Mouse (Mus musculus) right cerebral cortex, adult 2 months (tissue): Measurements from ENCODE around the gene Shb.

Experiments used
- DNase-seq, 2 experiments: peaks; one replicate each; pipeline ENCODE4 v3.0.0; 2021 to 2022; ENCODE audit warnings: low spot score in 2 of 2

The Shb gene

DNA sequence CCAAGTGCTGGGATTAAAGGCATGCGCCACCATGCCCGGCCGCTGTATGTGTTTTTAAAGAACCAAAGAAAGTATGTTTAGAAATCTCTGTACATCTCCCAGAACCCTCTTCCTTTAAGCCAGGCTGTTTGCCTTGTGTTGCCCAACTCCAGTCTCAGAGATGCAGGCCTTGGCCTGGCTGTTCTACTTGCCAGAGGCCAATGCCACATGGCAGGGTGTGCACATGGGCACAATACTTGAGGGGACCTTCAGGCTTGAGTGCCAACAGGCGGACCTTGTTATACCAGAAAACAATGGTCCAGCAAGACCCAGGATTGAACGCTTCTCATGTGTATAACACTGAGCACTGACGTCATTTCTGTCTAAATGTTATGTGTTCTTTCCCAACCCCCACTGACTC is 27.1 kb downstream of the Shb start:
- no peak for DNase-seq

DNA sequence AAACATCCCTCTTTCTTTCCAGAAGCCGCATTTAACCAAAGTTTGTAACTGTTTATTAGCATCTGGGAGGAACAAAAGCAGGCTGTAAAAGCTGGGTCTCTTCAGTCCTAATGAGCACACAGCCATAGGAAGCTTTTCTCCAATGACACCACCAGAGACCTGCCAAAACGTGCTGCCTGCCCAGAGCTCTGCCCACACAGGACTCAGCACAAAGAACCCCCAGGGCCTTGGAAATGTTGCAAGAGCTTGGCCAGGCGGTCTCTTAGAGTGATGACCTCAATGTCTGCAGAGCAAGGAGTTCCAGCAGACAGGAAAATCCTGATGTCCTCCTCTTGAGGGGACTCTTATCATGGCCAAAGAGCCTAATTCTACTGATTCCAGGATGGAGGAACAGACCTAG is 28.5 kb downstream of the Shb start:
- no peak for DNase-seq

DNA sequence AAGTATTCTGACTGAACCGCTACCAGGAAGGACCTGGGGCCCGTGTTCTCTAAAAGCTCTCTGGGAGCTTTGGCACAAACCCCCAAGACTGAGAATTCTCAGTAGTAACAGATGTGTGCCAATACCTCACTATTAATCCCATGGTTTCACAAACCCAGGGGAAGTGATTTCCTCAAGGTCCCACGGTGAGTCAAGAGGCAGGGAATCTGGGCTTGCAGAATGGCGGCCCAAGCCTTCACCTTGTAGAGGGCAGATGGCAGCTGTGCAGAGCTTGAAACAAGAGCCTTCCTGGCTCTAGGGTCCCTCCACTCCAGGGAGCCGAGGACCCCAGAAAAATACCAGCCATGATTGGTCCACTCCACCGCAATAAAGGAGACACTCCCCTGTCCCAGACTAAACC is 28.9 kb downstream of the Shb start:
- no peak for DNase-seq

- DNase-seq, result no peak
These were observed 30.3 kb downstream of the Shb start for GRCm38 (mm10) chr4:45502002-45502401.

DNA sequence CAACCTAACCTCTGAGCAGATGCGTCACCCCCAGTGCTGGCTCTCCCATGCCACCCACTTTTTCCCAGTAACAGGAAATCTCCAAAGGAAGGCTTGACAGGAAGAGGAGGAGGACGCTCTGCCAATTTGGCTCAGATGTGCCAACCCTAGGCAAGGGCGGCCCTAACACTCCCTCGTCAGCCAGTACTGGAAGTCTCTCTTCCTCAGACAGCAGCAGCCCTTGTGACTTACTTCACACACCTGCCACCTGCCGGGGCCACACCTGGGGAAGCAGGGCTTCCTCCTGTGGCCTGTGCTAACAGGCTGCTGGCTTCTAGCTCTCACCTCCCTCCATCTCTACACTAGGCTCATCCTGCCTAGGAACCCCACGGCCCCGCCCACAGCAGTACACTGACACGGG is 31.9 kb downstream of the Shb start:
- no peak for DNase-seq

GRCm38 (mm10) chr4:45499556-45499955 is 32.7 kb downstream of the Shb start:
- DNase-seq, result no peak

DNA sequence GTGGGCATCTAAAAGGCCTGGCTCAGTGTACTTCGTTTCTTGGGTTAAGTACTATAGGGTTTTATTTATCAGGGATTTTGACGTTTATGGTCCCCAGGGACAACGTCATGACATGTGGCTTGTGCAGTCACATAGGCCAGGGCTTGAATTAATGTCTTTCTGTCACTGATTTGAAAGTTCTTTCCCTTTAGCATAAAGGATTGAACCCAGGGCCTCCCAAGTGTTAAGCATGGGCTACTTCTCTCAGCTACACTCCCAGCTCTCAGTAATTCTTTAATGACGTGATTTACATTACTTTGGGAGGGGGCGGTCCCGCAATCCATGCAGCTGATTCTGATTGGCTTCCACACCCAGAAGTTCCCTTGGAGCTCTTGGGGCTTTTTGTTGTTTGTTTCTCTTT is 33.2 kb downstream of the Shb start:
- DNase-seq, result no peak

GRCm38 (mm10) chr4:45498345-45498744 is 33.9 kb downstream of the Shb start:
- no peak for DNase-seq

- DNase-seq, result no peak
These were observed 35.0 kb downstream of the Shb start for GRCm38 (mm10) chr4:45497282-45497681.

- no peak for DNase-seq
These were observed 36.6 kb downstream of the Shb start for GRCm38 (mm10) chr4:45495531-45496201.

DNA sequence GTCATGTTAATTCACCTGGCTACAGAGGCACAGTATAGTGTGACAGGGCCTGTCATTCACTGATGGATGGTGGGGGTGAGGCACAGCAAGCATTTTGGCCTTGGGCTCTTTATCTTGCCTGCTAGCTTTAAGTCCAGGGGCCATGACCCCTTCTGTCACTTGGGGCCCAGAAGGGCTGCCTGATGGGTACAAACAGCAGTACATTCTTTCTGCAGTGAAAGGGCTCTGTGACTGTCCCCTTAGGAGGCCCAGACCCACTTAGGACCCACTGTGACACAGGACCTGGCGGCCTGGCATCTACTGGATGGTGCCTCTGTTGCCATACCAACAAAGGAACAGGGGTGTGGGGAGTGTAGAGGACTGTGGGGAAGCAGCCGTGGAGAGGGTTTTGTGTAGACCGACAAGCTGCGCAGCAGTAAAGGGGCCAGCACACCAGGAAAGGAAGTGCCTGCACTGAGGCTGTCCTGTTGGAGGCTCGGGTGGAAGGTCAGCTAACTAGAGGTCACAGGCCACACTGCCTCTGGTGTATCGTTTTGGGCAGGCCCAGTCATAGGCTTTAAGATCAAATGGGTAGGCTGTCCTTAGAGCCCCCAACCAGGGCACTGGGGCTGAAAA is 38.4 kb downstream of the Shb start:
- no peak for DNase-seq

- DNase-seq, result no peak
These were observed 39.2 kb downstream of the Shb start for GRCm38 (mm10) chr4:45493118-45493517.

- peak in 1 of 2 experiments; percentile 21 for DNase-seq
These were observed 39.6 kb downstream of the Shb start for GRCm38 (mm10) chr4:45492681-45493081.

DNA sequence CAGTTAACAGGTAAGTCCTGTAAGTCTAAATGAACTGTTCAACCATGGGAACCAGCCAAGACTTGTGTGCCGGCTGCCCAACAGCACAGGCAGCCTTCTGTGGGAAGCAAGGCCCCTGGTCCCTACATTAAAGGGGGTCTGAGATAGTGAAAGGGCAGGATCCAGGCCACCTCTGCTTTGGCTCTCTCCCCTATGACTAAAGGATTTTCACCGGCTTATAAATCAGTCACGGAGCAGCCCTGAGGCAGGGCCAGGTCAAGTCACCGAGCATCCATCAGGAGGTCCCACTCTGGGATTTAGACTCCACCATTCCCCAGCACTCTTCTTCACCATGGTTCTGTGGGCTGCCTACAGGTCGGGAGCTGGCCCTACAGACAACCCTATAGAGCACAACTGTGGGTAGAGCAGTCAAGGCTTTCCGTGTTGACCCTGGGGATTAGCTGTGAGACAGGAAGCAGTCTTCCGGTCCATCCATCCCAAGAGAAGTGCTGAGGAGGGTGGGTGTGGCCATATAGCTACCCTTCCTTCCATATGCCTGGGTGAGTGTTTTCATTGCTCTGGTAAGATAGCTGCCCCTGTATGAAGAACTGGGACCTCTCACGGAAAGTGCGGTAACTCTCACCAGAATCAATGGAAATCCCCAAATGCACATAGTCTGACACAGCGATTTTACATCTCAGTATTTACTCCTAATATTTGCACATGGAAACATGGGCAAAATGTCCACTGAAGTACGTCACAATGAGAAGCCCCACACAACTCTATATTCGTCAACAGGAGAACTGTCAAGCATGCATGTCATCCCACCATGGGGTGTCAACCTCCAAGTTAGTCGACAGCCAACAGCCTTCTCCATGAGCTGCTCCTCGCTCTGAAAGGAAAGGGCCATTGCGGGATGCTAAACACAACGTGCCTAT is 40.3 kb downstream of the Shb start:
- no peak for DNase-seq

GRCm38 (mm10) chr4:45491119-45491679 is 41.1 kb downstream of the Shb start:
- DNase-seq, result no peak

DNA sequence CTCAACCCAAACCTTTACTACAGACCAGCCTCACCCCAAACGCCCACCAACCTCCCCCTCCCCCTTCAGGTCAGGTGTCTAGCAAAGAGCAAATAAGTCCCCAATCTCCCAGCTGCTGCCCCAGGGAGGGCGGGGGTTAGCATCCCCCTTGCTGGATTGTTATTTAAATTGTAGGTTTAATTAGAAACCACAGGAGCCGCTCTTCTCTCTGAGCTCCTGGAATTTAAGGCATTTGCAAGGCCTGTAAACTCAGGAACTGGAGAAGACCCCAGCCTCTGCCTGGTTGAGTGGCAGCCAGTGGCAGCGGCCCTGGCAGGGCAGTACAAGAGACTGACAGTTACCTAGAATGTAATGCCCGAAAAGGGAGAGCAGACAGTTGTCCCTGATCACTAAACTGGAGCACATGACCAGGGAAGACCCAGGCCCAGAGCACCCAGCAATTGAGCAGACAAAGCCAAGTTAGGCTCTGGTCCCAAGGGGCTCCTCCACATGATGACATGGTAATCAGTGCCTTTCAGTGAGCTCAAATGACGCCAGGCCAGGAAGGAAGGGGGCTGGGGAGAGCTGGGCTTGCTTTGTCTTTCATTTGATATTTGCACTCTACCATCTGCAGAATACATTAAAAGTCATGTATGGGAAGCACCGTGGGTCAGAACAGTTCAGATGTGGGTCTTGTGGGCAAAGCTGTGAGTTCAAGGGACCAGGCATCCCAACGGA is 42.1 kb downstream of the Shb start:
- DNase-seq, result no peak

DNA sequence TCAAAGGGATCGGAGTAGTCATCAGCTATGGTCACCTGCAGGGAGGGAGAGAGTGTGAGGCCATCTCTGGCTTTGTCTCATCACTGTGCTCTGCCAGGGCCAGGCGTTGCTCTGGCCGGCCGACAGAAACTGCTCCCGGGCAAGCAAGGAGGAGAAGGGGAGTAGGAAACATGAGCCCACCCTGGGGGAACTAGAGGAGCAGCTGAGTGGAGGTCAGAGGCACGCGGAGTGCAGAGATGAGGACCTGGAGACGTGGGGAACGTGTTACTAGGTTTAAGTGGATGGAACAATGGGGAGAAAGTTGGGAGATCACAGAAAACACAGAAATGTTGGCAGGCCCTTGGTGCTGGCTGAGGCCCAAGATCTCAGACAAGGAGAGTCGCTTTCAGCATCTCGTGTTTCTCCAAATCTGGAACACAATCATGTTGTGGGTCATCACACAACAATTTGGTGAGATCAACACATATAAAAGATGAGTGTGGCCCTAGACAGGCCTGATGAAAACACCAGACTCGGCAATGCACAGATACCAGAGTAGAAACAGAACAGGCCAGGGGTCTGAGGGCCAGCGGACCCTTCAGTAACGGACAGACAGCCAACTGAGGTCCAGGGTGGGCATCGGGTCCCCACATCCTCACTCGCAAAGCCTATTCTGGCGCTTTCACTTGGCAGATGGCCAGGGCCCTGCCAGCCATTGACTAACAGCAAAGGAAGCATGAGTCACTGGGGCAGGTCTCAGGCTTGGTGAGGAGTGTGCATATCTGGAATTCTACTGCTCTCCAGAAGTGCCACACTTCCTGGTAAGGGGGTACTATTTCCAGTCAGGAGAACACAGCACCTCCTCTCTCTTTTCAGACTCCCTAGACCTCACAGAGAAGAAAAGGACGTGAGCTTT is 42.9 kb downstream of the Shb start:
- peak in 1 of 2 experiments; percentile 49 for DNase-seq

GRCm38 (mm10) chr4:45487681-45488081 is 44.6 kb downstream of the Shb start:
- DNase-seq, result no peak

DNA sequence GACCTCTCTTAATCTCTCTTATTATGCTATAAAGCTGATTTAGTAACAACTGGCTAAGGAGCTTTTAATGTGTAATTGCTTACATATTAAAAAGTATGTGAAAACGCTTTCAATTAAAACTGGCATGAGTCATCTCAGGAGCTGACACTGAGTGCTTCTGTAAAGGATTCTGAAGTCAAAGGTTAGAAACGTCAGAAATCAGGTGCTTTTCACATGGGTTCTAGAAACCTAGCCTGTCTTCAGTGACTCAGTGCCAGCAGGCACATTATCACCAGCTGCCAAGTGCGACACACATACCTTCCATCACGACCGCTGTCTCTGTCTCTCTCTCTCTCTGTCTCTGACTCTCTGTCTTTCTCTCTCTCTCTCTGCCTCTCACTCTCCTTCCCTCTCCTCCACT is 47.2 kb downstream of the Shb start:
- no peak for DNase-seq
